Mouse (Mus musculus) neutrophil, adult 5-6 weeks (primary cell): Measurements from ENCODE around the gene Olfr1353. TPM values are rescaled to one million over a fixed set of nuclear protein-coding genes. Genes with fewer than 3 reads are reported as not detected.
"Not testable (repeated sequence)": the region's sequence is repeated elsewhere in the genome, so short reads cannot be mapped to it uniquely, and the experiment has no call there.

Source experiments
- ATAC-seq: fragments of 151-379, 151-347 bp; 2 replicates; pipeline ENCODE4 v1.8.0; 2017; ENCODE audit warnings: mild to moderate bottlenecking, moderate TSS enrichment; ENCODE audit not compliant: insufficient number of reproducible peaks, poor library complexity, low FRiP score, severe bottlenecking; ENCODE audit errors: extremely low read depth
- total RNA-seq: library from RNA; stranded (forward); fragments of 200-1000 nt; gene quantifications from 2 replicates; pipeline ENCODE4 v1.2.3, GENCODE M21; 2017

Olfr1353 gene
- total RNA-seq = not detected in 2 replicates

- not testable (repeated sequence) for ATAC-seq
Observed at GRCm38 (mm10) chr10:78963009-78963408, at the start of gene Olfr1353. Olfr1353 (plus strand) TSS chr10:78963309.

GRCm38 (mm10) chr10:78950336-78950735 is 12.8 kb upstream of the Olfr1353 start, which contains the start of gene Olfr8:
Olfr8 (plus strand) TSS chr10:78950636.
- ATAC-seq = not testable (repeated sequence)

GRCm38 (mm10) chr10:78980750-78981149 is 17.6 kb downstream of the Olfr1353 start, which contains the start of gene Olfr1352:
Olfr1352 (plus strand) TSS chr10:78981050.
- ATAC-seq = no peak

GRCm38 (mm10) chr10:79012172-79012571 is 49.1 kb downstream of the Olfr1353 start, which contains the start of gene Olfr1351:
Olfr1351 (plus strand) TSS chr10:79012472.
- no peak for ATAC-seq

Other genes with a start within 250 kb of the Olfr1353 start
- not detected in 2 replicates for gene Casp14, start 245.0 kb upstream of the Olfr1353 start, total RNA-seq
- not detected in 2 replicates for gene Ccdc105, start 210.2 kb upstream of the Olfr1353 start, total RNA-seq
- not detected in 2 replicates for gene Slc1a6, start 182.8 kb upstream of the Olfr1353 start, total RNA-seq
- gene Olfr1356, start 111.1 kb upstream of the Olfr1353 start, total RNA-seq = not detected in 2 replicates
- not detected in 2 replicates for gene Olfr1355, start 87.8 kb upstream of the Olfr1353 start, total RNA-seq
- not detected in 2 replicates for gene Olfr1354, start 50.1 kb upstream of the Olfr1353 start, total RNA-seq
- not detected in 2 replicates for gene Olfr8, start 12.7 kb upstream of the Olfr1353 start, total RNA-seq
- not detected in 2 replicates for gene Olfr1352, start 17.7 kb downstream of the Olfr1353 start, total RNA-seq
- not detected in 2 replicates for gene Olfr1351, start 49.2 kb downstream of the Olfr1353 start, total RNA-seq
- gene Olfr57, start 65.4 kb downstream of the Olfr1353 start, total RNA-seq = not detected in 2 replicates
- gene 2610008E11Rik, start 134.3 kb downstream of the Olfr1353 start, total RNA-seq = 24.1 and 25.1 TPM in 2 replicates
- not detected in 2 replicates for gene Vmn2r80, start 185.5 kb downstream of the Olfr1353 start, total RNA-seq